19 mouse cellular contexts compared by ENCODE assay signal in the genomic region with DNA sequence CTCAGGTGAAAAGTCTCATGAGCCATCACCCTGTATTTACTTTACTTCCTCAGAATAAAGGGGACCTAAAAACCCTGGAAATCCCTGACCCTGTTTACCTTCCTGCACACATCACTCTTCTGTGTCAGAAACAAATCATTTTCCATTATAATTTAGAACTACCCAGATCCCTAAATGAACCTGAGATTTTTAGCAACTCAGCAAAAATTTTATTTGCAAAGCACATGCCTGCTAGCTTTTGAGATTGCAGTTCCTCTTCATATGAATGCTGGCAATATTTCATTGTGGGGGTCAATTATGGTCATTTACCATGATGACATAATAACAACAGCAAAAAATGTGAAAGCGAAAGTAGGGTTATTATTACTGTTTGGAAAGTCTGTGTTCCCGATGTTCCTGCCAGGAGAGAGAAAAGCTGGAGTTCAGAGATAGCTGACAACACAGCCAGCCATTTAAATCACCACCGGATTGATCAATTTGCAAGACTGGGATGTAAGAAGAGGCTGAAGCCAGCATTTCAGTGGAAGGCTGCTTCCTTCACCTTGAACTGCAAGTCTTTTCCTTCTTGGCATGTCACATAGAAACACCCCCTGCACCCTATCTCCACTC.
DNase-seq lines count a peak whose midpoint lies in the region; ATAC-seq and TF ChIP-seq lines count a peak whose summit lies in the region.
"Had no signal": no experiment of that assay in that cellular context is flagged by ENCODE, and none has a peak within 500 bp of the region (broad histone marks: within the 10 kb centered on the region; RNA-seq: fewer than 3 reads in every experiment).

No protein-coding gene starts in this region.

- no peak; the same call in 1 of the 2 replicates for ATAC-seq in forebrain, postnatal 0 days
- no peak for ATAC-seq in forebrain, embryonic 15.5 days (replicated peaks)
- no peak for ATAC-seq in hindbrain, postnatal 0 days

- H3K36me3 ChIP-seq in forebrain, postnatal 0 days (ENCODE audit: insufficient read depth) = no peaks in the 10 kb centered on the region
- no peaks in the 10 kb centered on the region for H3K36me3 ChIP-seq in forebrain, embryonic 15.5 days
- H3K36me3 ChIP-seq in myocyte (ENCODE audit: control insufficient read depth, insufficient read depth) = no peaks in the 10 kb centered on the region
- no peaks in the 10 kb centered on the region for H3K36me3 ChIP-seq in hindbrain, postnatal 0 days (ENCODE audit: insufficient read depth, low read length)
- H3K36me3 ChIP-seq: embryonic facial prominence, embryonic 12.5 days; forebrain, embryonic 12.5 days; heart, embryonic 13.5 days; hindbrain, embryonic 15.5 days had no signal

- TF ChIP-seq CTCF in forebrain, postnatal 0 days (IDR thresholded peaks at IDR 0.05; ENCODE audit: low read depth) = no peak
- no peak for TF ChIP-seq CTCF in hindbrain, postnatal 0 days (IDR thresholded peaks at IDR 0.05; ENCODE audit: low read depth)

- no peak overlapping the region for H3K4me3 ChIP-seq in forebrain, postnatal 0 days (ENCODE audit: low read depth, low read length)
- H3K4me3 ChIP-seq in forebrain, embryonic 15.5 days = no peak overlapping the region
- H3K4me3 ChIP-seq in myocyte = no peak overlapping the region
- no peak overlapping the region for H3K4me3 ChIP-seq in hindbrain, postnatal 0 days (ENCODE audit: low read length)
- H3K4me3 ChIP-seq: embryonic facial prominence, embryonic 12.5 days; forebrain, embryonic 12.5 days; heart, embryonic 13.5 days; hindbrain, embryonic 15.5 days had no signal

- H3K79me2 ChIP-seq in myocyte (ENCODE audit: control insufficient read depth, insufficient read depth) = no peaks in the 10 kb centered on the region

- H3K9me3 ChIP-seq in forebrain, postnatal 0 days (ENCODE audit: low read length) = no peaks in the 10 kb centered on the region
- H3K9me3 ChIP-seq in forebrain, embryonic 15.5 days = no peaks in the 10 kb centered on the region
- H3K9me3 ChIP-seq in hindbrain, postnatal 0 days (ENCODE audit: low read length) = no peaks in the 10 kb centered on the region
- H3K9me3 ChIP-seq: embryonic facial prominence, embryonic 12.5 days; forebrain, embryonic 12.5 days; heart, embryonic 13.5 days; hindbrain, embryonic 15.5 days had no signal

- DNase-seq in forebrain, postnatal 0 days = peak; percentile 5
- DNase-seq in layer of hippocampus, postnatal 14 days (ENCODE audit: low spot score in 2 of 2) = peak; percentile 22 to 61
- no peak for DNase-seq in layer of hippocampus, postnatal 25 days (ENCODE audit: extremely low spot score in 1 of 2, low spot score in 1 of 2)
- no peak for DNase-seq in thymus, postnatal 14 days
- no peak for DNase-seq in hindbrain, postnatal 0 days (ENCODE audit: low spot score)
- DNase-seq: adrenal gland, adult 8-10 months; adrenal gland, postnatal 36 days; cerebellum, adult 11-12 months; cerebellum, adult 9-10 months; cerebellum, postnatal 25 days; gastrocnemius, postnatal 36 days; heart, adult 11 months; heart, postnatal 36 days had no signal

- no peak overlapping the region for H3ac ChIP-seq in myocyte (ENCODE audit: control insufficient read depth, insufficient read length)

- no peaks in the 10 kb centered on the region for H3K4me1 ChIP-seq in forebrain, postnatal 0 days (ENCODE audit: insufficient read depth)
- H3K4me1 ChIP-seq in forebrain, embryonic 15.5 days = peaks cover 9% of the 10 kb centered on the region; the same call in 1 of the 2 replicates
- no peaks in the 10 kb centered on the region for H3K4me1 ChIP-seq in hindbrain, postnatal 0 days (ENCODE audit: insufficient read depth, low read length)
- H3K4me1 ChIP-seq: embryonic facial prominence, embryonic 12.5 days; heart, embryonic 13.5 days; hindbrain, embryonic 15.5 days had no signal

- no peak overlapping the region for H3K9ac ChIP-seq in forebrain, postnatal 0 days
- H3K9ac ChIP-seq in forebrain, embryonic 15.5 days (replicated peaks) = no peak overlapping the region
- H3K9ac ChIP-seq in hindbrain, postnatal 0 days (replicated peaks; ENCODE audit: low read length) = no peak overlapping the region
- H3K9ac ChIP-seq: embryonic facial prominence, embryonic 12.5 days; forebrain, embryonic 12.5 days; heart, embryonic 13.5 days; hindbrain, embryonic 15.5 days had no signal

- H3K27ac ChIP-seq in forebrain, postnatal 0 days (ENCODE audit: low read depth, low read length) = no peak overlapping the region
- H3K27ac ChIP-seq in forebrain, embryonic 15.5 days (replicated peaks) = no peak overlapping the region
- H3K27ac ChIP-seq in hindbrain, postnatal 0 days = no peak overlapping the region
- H3K27ac ChIP-seq: embryonic facial prominence, embryonic 12.5 days; forebrain, embryonic 12.5 days; heart, embryonic 13.5 days; hindbrain, embryonic 15.5 days had no signal

- no peak overlapping the region for H3K4me2 ChIP-seq in forebrain, postnatal 0 days (ENCODE audit: low read depth)
- no peak overlapping the region for H3K4me2 ChIP-seq in forebrain, embryonic 15.5 days (replicated peaks)
- H3K4me2 ChIP-seq in myocyte (ENCODE audit: low read depth) = peak overlapping the region; percentile 27
- no peak overlapping the region for H3K4me2 ChIP-seq in hindbrain, postnatal 0 days (ENCODE audit: low read depth, low read length)
- H3K4me2 ChIP-seq: embryonic facial prominence, embryonic 12.5 days; forebrain, embryonic 12.5 days; heart, embryonic 13.5 days; hindbrain, embryonic 15.5 days had no signal

- TF ChIP-seq POLR2A in myocyte (IDR thresholded peaks at IDR 0.05; ENCODE audit: insufficient read length, low read depth) = no peak

- no peaks in the 10 kb centered on the region for H3K27me3 ChIP-seq in forebrain, postnatal 0 days (ENCODE audit: insufficient read depth, low read length)
- H3K27me3 ChIP-seq in forebrain, embryonic 15.5 days = no peaks in the 10 kb centered on the region
- H3K27me3 ChIP-seq in myocyte (ENCODE audit: control insufficient read depth, insufficient read depth, insufficient read length) = no peaks in the 10 kb centered on the region
- no peaks in the 10 kb centered on the region for H3K27me3 ChIP-seq in hindbrain, postnatal 0 days (ENCODE audit: insufficient read depth, low read length)
- H3K27me3 ChIP-seq: embryonic facial prominence, embryonic 12.5 days; forebrain, embryonic 12.5 days; heart, embryonic 13.5 days; hindbrain, embryonic 15.5 days had no signal

- 49% methylated on average over 3 of the region's 3 CpGs for WGBS in forebrain, postnatal 0 days
- 62% methylated on average over 3 of the region's 3 CpGs for WGBS in forebrain, embryonic 15.5 days
- 59% methylated on average over 3 of the region's 3 CpGs for WGBS in hindbrain, postnatal 0 days

TF ChIP-seq in myocyte, 11 proteins besides CTCF, POLR2A, EP300 and RAD21:
- no peak for TF ChIP-seq MYOG (IDR thresholded peaks at IDR 0.05; ENCODE audit: control insufficient read depth in 1 of 3, insufficient read depth in 1 of 3, insufficient read length in 2 of 3, low read depth in 2 of 3)
- TF ChIP-seq SRF (IDR thresholded peaks at IDR 0.05; ENCODE audit: control insufficient read depth, insufficient read length, low read depth) = no peak
- TF ChIP-seq CEBPB (IDR thresholded peaks at IDR 0.05; ENCODE audit: insufficient read depth, poor library complexity, severe bottlenecking) = no peak
- TF ChIP-seq E2F4 (IDR thresholded peaks at IDR 0.05; ENCODE audit: insufficient read depth) = no peak
- no peak for TF ChIP-seq MAX (IDR thresholded peaks at IDR 0.05; ENCODE audit: low read depth)
- no peak for TF ChIP-seq TCF12 (IDR thresholded peaks at IDR 0.05; ENCODE audit: insufficient read depth, poor library complexity, severe bottlenecking)
- TF ChIP-seq POLR2AphosphoS2 (IDR thresholded peaks at IDR 0.05; ENCODE audit: insufficient read length, low read depth) = no peak
- no peak for TF ChIP-seq TCF3 (IDR thresholded peaks at IDR 0.05; ENCODE audit: insufficient read length, low read depth)
- no peak for TF ChIP-seq MYOD1 (IDR thresholded peaks at IDR 0.05; ENCODE audit: control insufficient read depth in 1 of 3, insufficient read length in 2 of 3, low read depth in 2 of 3)

Comparison
In these comparisons a context has a peak if more than half of its experiments do, and no peak if none do; other contexts are left out.
1. DNase-seq: peak in forebrain, postnatal 0 days (single experiment) and layer of hippocampus, postnatal 14 days (2 of 2); none in layer of hippocampus, postnatal 25 days (0 of 2), thymus, postnatal 14 days (single experiment) and hindbrain, postnatal 0 days (single experiment).